Mouse (Mus musculus): ENCODE results near the gene Cacna1h. TPM values are rescaled to one million over a fixed set of nuclear protein-coding genes. Genes with fewer than 3 reads are reported as not detected.

Gene Cacna1h
- polyA plus RNA-seq (2021): 0.23 TPM

GRCm38 (mm10) chr17:25433617-25434606, at the start of gene Cacna1h:
Gene Cacna1h, minus strand, starts transcription at chr17:25433783.
- DNase-seq (ENCODE audit: low read depth, low spot score) (no peak), ATAC-seq (no peak)
- in situ Hi-C loops (cut with MboI; ENCODE audit: low pct_unique_long_range_greater_than_20kb): no loop called here
- H3K27me3 ChIP-seq: peaks cover 68% of the 10 kb centered on the region
- ChIA-PET CTCF (no interaction called here), POLR2A (no interaction called here)
- no peak for TF ChIP-seq CTCF (IDR thresholded peaks at IDR 0.05)

GRCm38 (mm10) chr17:25482092-25482491, 48.5 kb upstream of the Cacna1h start:
- no peak for DNase-seq (ENCODE audit: low read depth, low spot score)
- peaks cover 15% of the 10 kb centered on the region for H3K27me3 ChIP-seq
- POLR2A ChIA-PET: no interaction called here
- TF ChIP-seq CTCF (IDR thresholded peaks at IDR 0.05): no peak
- CTCF ChIA-PET: interaction anchor here (1.1 to 2.2 kb wide), 2 partner anchors 13 to 26 kb away, joined by 3 to 8 read pairs; no protein-coding TSS in a partner anchor
- no peak for ATAC-seq
- in situ Hi-C loops (cut with MboI; ENCODE audit: low pct_unique_long_range_greater_than_20kb): no loop called here

- ChIA-PET POLR2A (interaction anchor here (0.6 kb wide), 1 partner anchor 36 kb away, joined by 3 read pairs; no protein-coding TSS in a partner anchor), CTCF (interaction anchor here (1.2 kb wide), 1 partner anchor 27 kb away, joined by 6 read pairs; no protein-coding TSS in a partner anchor)
- in situ Hi-C loops (cut with MboI; ENCODE audit: low pct_unique_long_range_greater_than_20kb): no loop called here
- no peak for TF ChIP-seq CTCF (IDR thresholded peaks at IDR 0.05)
- H3K27me3 ChIP-seq: peaks cover 11% of the 10 kb centered on the region
- DNase-seq (ENCODE audit: low read depth, low spot score): no peak
- no peak for ATAC-seq
Observed at GRCm38 (mm10) chr17:25480820-25481219, 47.2 kb upstream of the Cacna1h start.

GRCm38 (mm10) chr17:25480152-25480551, 46.6 kb upstream of the Cacna1h start:
- in situ Hi-C loops (cut with MboI; ENCODE audit: low pct_unique_long_range_greater_than_20kb): no loop called here
- ATAC-seq: no peak

GRCm38 (mm10) chr17:25475946-25476744, 42.6 kb upstream of the Cacna1h start:
- ATAC-seq (no peak), DNase-seq (ENCODE audit: low read depth, low spot score) (no peak)
- no peak for TF ChIP-seq CTCF (IDR thresholded peaks at IDR 0.05)
- ChIA-PET POLR2A (interaction anchor here (0.5 to 0.6 kb wide), 2 partner anchors 23 to 92 kb away, joined by 3 read pairs; no protein-coding TSS in a partner anchor), CTCF (interaction anchor here (0.7 to 1.4 kb wide), 7 partner anchors 17 to 221 kb away, joined by 3 to 6 read pairs (median 3); no protein-coding TSS in a partner anchor)
- peaks cover 19% of the 10 kb centered on the region for H3K27me3 ChIP-seq
- in situ Hi-C loops (cut with MboI; ENCODE audit: low pct_unique_long_range_greater_than_20kb): loop anchor here (5.0 kb wide), 1 partner anchor 221 kb away; no protein-coding TSS in a partner anchor

More at GRCm38 (mm10) chr17:25480152-25480551, 46.6 kb upstream of the Cacna1h start:
- DNase-seq (ENCODE audit: low read depth, low spot score): no peak
- no peak for TF ChIP-seq CTCF (IDR thresholded peaks at IDR 0.05)
- ChIA-PET POLR2A (interaction anchor here (0.6 kb wide), 1 partner anchor 37 kb away, joined by 3 read pairs; no protein-coding TSS in a partner anchor), CTCF (interaction anchor here (1.2 to 2.8 kb wide), 2 partner anchors 27 to 28 kb away, joined by 6 to 11 read pairs; no protein-coding TSS in a partner anchor)
- peaks cover 11% of the 10 kb centered on the region for H3K27me3 ChIP-seq

- in situ Hi-C loops (cut with MboI; ENCODE audit: low pct_unique_long_range_greater_than_20kb): loop anchor here (5.0 kb wide), 2 partner anchors 33 to 223 kb away; no protein-coding TSS in a partner anchor
Observed at GRCm38 (mm10) chr17:25474330-25475077, 40.9 kb upstream of the Cacna1h start.

GRCm38 (mm10) chr17:25472044-25472443, 38.5 kb upstream of the Cacna1h start:
- POLR2A ChIA-PET: no interaction called here
- H3K27me3 ChIP-seq: peaks cover 22% of the 10 kb centered on the region
- in situ Hi-C loops (cut with MboI; ENCODE audit: low pct_unique_long_range_greater_than_20kb): loop anchor here (5.0 kb wide), 1 partner anchor 35 kb away; no protein-coding TSS in a partner anchor
- no peak for TF ChIP-seq CTCF (IDR thresholded peaks at IDR 0.05)
- no peak for ATAC-seq
- no peak for DNase-seq (ENCODE audit: low read depth, low spot score)
- CTCF ChIA-PET: no interaction called here

More at GRCm38 (mm10) chr17:25474330-25475077, 40.9 kb upstream of the Cacna1h start:
- no peak for TF ChIP-seq CTCF (IDR thresholded peaks at IDR 0.05)
- no peak for DNase-seq (ENCODE audit: low read depth, low spot score)
- H3K27me3 ChIP-seq: peaks cover 19% of the 10 kb centered on the region
- CTCF ChIA-PET: interaction anchor here (0.9 to 3.0 kb wide), 3 partner anchors 16 to 33 kb away, joined by 3 to 17 read pairs (median 3); no protein-coding TSS in a partner anchor
- peak; percentile 19 for ATAC-seq
- POLR2A ChIA-PET: no interaction called here

- no peak for TF ChIP-seq CTCF (IDR thresholded peaks at IDR 0.05)
- ChIA-PET CTCF (no interaction called here), POLR2A (no interaction called here)
- peaks cover 22% of the 10 kb centered on the region for H3K27me3 ChIP-seq
- DNase-seq (ENCODE audit: low read depth, low spot score) (no peak), ATAC-seq (no peak)
- in situ Hi-C loops (cut with MboI; ENCODE audit: low pct_unique_long_range_greater_than_20kb): loop anchor here (5.0 kb wide), 1 partner anchor 36 kb away; no protein-coding TSS in a partner anchor
Observed at GRCm38 (mm10) chr17:25471418-25471817, 37.8 kb upstream of the Cacna1h start.

GRCm38 (mm10) chr17:25469798-25470197, 36.2 kb upstream of the Cacna1h start:
- ChIA-PET POLR2A (no interaction called here), CTCF (interaction anchor here (1.1 kb wide), 1 partner anchor 71 kb away, joined by 3 read pairs; no protein-coding TSS in a partner anchor)
- in situ Hi-C loops (cut with MboI; ENCODE audit: low pct_unique_long_range_greater_than_20kb): loop anchor here (5.0 kb wide), 1 partner anchor 38 kb away; no protein-coding TSS in a partner anchor
- no peak for TF ChIP-seq CTCF (IDR thresholded peaks at IDR 0.05)
- ATAC-seq (no peak), DNase-seq (ENCODE audit: low read depth, low spot score) (no peak)
- H3K27me3 ChIP-seq: peaks cover 22% of the 10 kb centered on the region
